Mouse (Mus musculus) adrenal gland, postnatal 10 days (tissue): ENCODE data around the gene Fndc3b. TPM values are rescaled to one million over a fixed set of nuclear protein-coding genes. Genes with fewer than 3 reads are reported as not detected.
A peak's percentile ranks its signal among the peaks of the same experiment; 100 is the strongest.

Experiments
- DNase-seq: peaks from one replicate; pipeline ENCODE4 v3.0.0; 2021; ENCODE audit warnings: mixed read lengths
- long read RNA-seq, 2 experiments: library from polyadenylated mRNA; stranded (forward); transcript quantifications; one replicate each; pipeline ENCODE4 v2.0.0; 2021
- total RNA-seq, 2 experiments: library from RNA; stranded (reverse); gene quantifications; 2 replicates each; pipeline ENCODE4 v1.2.3; 2021

Fndc3b gene
- 10 to 100 TPM; 80.0 to 81.2 TPM for total RNA-seq
- long read RNA-seq, experiment 1, partial matches to known transcripts = 3 of 9 reads
- long read RNA-seq, experiment 1, other reads (novel, unspliced or antisense) = 6 of 9 reads
- long read RNA-seq, experiment 2, partial matches to known transcripts = 1 of 4 reads
- long read RNA-seq, experiment 2, other reads (novel, unspliced or antisense) = 3 of 4 reads

DNA sequence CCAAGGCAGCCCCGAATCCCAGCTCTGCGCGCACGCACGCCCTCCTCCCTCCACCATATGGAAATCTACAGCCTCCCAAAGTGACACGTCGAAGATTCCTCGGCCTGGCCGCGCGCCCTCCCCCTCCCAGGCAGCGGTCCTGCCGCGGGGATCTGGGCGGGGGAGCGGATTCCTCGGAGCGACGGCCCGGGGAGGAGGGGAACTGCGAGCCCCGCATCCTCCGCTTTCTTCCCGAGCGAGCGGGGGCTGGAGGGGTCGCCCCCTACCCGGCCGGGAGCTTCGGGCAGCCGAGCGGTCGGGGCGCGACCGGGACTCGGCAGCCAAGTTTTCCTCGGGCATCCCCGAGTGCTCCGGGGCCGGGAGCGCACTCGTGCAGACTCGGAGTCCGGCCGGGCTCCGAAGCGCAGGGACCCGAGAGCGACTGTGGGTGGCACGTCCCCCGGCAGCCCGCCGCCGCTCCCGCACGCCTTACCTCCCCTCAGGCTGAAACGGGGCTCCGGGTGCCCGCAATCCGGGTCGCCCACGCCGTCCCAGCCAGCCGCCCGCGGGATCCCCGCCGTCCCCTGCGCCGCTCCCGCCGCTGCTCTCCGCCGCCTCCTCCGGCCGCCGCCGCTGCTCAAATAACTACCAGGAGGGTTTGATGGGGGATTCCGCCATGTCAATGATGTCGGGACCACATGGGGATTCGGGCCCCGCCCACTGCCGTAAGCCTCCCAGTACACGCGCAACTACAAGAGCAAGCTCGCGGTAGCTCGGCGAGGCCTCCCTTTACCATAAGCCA, at the start of gene Fndc3b:
Gene Fndc3b (minus strand): TSS at position 660 of the 781 bp plus-strand sequence.
- DNase-seq = peak; percentile 97

DNA sequence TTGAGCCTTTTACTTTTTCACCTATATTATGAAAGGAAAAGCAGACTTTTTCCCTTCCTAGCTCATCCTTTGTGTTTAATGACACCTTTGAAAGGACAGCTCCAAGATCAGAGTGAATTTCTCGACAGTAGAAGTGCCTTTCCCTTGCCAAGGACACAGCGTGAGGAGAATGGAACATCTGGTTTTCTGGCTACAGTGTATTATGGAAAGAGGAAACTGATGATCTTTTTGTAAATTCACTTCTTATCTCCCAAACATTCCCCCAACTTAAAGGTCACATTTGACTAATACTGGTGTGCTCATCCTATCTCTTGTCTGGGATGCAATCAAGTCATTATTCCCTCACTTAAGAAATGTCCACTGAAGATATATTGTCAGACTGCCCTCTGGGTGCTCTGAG, 49.2 kb upstream of the Fndc3b start:
- DNase-seq = no peak

DNA sequence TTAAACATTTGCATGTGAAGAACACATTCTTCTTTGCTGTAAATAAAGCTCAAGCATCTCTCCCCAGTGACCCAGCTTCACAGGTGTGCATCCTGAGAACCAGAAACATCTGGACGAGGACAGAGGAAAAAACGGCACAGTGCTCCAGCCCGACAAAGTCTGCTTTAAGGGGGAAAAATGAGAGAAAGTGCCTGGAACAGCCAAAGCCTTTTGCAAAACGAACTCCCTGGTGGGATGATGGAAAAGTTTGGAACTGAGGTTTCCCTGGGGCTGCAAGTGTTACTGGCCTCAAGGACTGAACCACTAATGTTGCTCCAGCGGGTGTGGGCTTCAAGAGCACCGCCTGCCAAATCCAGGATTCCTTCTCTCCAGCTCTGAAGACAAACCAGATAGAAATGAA, 47.9 kb upstream of the Fndc3b start:
- peak; percentile 52 for DNase-seq

DNA sequence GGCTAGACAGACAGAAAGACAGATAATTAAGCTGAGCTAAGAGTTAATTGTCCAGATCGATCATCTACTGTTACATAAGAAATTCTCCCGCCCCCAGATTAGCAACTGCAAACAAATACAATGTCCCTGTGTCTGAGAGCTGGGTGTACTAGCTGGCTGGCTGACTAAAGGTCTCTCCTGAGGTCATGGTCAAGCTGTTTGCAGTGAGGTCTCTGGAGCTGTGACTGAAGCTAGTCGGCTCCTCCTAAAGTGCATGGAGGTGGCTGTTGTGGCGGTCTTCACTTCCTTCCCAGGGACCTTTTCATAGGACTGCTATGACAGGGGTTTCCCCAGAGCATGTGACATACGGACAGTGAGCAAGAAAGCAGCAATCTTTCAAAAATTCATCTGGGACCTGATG, 40.5 kb upstream of the Fndc3b start:
- peak; percentile 43 for DNase-seq

DNA sequence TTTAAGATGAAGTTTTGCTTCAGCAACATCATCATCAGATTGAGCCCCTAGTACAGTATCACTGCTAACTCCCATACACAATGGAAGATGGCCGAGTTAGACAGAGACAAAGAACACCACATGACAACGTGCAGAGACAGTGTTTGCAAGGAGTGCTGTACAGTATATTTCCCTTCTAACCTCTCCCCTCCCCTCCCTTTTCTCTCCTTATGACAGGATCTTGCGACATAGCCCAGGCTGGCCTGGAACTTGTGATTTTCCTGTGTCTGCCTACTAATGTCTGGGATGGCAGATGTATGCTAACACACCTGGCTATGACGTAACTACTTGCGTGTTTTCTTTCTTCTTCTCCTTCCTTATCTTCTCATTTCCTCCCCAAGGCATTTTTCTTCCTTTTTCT, 40.0 kb upstream of the Fndc3b start:
- no peak for DNase-seq

DNA sequence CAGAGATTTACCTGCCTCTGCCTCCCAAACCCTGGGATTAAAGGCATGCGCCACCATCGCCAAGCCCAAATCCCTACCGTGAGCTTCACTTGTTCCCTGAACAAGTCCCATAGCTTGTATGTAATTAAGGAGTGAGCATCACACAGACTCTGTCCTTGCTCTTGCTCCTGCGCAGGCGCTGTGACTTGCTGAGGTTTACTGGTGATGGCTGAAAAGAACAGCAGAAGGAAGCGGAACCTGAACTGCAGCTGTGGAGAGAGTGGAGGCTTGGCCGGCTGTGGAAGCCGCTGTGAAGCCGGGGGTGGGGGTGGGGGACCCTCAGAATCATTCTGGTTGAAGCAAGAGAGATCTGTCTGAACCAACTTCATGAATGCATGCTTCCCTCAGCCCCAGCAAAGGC, 34.5 kb upstream of the Fndc3b start:
- no peak for DNase-seq

DNA sequence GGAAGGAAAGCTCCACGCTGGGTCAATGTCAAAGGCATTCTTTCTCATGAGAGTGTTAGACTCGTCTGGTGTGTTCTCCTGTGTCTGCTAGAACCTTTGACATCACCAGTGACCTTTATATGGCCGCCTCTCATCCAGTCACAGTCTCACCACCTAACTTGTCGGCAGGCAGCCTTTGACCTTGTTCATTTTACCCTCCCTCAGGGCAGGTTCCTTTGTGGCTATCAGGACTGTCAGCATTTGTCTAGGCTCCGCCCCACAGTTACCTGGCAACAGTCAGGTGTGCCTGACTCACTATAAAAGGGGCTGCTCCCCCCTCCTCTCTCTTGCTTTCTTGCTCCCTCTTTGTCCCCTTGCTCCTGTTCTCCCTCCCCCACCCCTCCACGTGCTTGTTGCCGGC, 33.6 kb upstream of the Fndc3b start:
- no peak for DNase-seq

DNA sequence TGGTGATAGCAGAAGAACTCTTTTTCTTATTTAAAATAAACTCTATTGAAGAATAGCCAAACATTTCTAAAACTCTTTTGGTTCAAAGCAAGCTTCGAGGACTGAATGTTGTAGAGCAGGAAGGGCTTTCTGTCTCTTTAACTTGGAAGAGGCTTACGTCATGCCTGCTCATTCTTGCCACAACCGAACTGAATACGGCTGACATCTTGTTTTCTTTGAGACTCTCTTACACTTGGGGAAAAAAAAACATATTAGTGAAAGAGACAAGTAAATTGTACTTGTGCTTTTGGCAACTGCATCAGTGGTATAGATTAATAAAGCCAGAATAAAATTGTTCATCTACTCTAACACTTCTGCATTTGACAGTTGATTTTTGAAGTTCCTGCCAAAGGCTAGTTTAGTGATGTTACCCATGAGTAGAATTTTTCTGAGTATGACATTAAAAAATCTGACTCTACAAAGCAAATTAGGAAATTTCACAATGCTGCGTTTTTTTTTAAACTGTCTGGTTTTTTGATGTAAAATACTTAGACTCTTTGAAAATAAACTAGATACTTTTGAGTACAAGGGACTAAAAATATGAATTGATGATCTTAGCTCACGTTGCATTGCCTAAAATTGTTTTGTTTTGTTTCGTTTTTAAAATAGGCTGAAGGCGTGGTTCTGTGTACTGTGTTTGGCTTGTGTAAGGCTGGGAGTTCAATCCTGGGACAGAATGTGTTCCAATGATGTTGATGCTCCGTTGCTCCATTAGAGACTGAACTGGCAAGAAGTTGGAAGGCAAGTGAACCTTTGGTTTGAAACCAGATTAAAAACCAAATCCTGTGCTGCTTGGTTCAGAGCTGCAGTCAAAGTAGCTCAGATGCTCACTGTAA, 32.4 kb upstream of the Fndc3b start:
- DNase-seq = no peak

DNA sequence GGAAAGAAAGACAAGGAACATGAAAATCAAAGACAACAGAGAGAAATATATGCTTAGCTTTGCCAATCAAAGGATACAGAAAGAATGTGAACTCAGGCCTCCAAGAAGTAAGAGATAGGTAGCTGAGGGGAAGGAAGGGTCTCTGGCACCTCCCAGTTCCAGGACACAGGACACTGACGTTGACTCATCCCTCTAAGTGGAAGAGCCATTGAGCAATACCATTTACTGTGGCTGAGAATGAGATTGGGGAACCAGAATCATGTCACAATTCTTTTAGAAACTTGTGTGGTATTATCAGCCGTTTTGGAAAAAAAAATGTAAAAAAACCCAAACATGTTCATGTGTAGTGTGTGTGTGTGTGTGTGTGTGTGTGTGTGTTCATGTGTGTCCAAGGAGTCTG, 31.0 kb upstream of the Fndc3b start:
- DNase-seq = no peak

DNA sequence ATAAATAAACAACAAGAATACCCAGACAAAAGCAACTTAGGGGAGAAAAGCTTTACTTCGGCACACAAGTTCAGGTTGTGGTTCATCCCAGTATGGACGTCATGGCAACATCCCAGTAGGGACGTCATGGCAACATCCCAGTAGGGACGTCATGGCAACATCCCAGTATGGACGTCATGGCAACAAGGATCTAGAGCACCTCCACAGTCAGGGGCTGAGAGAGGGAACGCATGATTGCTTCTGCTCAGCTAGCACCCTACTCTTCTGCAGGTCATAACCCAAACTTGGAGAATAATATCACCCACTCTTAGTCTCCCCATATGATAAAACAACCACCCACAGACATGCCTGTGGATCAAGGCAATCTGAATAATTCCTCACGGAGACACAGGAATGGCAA, 29.0 kb upstream of the Fndc3b start:
- no peak for DNase-seq

DNA sequence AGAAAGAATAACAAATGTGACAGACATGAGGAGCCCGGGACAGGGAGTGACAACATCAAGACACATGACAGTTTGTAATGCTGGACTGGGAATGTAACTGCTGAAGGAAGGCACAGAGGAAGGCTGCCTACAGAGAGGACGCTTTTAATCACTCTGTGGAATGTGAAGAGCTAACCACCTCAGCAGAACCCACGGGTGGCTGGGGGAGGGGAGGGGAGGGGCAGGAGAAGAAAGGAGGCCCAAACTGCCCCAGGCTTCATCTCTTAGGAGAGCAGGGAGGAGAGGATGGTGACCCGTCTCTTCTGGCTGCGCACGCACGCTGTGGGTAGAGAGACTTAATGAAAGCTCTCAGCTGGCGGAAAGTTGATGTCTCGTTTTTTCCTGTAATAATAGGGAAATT, 25.1 kb upstream of the Fndc3b start:
- no peak for DNase-seq

DNA sequence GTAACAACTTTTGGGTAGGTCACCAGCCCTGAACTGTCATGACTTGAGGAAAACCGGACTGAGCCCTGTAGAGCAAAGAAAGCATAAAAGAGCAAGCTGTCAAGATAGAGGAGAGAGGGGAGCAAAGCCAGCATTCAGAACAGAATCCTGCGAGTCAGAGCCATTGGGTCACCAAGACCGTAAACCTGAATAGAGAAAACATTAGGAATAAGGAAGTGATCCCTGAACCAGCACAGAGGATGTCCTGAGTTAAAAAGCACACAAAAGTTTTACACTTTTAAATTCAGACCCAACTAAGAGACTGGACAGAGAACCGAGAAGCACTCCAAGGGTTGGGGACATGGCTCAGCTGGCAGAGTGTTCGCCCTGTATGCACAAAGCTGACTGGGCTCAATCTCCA, 24.0 kb upstream of the Fndc3b start:
- DNase-seq = no peak

DNA sequence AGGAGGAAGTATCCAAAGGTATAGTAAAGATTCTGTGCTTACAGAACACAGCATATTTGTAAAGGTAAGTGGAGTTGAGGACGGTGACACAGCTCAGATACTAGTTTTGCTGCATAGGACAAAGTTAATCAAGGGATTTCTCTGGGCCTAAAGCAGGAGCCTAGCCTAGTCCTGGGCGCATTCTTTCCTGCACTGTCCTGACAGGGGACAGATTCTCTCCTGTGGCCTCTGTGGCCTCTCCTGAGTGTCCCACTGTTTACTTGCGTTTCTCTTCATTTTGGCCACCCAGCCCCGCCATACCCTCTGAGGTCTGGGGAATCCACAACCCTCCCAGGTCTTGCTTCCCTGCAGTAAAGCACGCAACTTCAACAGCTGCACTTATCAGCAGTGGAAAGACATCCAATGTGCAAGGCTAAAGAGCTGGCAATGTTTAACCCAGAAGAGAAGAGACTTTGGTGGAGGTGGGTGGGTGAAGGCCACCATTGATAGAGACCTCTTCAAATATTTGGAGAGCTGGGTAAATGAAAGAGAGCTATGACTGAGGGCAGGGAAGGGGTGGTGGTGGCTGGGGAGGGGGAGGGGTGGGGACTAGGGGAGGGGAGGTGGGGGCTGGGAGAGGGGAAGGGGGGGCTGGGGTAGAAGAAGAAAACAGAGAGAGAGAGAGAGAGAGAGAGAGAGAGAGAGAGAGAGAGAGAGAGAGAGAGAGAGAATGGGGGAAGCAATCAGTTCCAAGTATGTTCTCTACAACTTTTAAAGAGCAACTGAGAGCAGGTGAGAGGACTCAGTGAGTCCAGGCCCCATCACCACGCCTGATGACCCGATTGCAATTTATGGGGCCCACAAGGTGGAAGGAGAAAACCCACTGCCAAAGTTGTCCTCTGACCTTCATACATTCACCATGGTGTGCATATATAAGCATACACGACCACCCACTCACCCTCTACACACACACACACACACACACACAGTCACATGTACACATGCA, 18.0 kb upstream of the Fndc3b start:
- DNase-seq = no peak

DNA sequence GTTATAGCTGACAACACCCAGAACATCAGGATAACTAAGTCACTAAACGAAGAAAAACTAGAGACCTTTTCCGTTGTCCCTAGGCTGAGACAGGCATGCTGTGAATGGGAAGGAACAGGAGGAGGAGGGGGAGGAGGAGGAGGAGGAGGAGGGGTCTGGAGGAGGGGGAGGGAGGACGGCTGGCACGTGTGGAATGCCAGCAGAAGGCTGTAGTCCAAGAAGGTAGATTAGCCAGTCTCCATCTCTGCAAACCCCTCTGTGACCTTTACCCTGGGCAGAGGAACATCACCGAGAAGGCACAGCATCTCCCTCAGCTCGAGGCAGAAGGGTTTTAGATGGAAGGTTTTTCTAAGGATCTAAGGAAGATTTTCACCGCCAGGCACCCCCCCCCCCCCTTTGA, 17.1 kb upstream of the Fndc3b start:
- no peak for DNase-seq

DNA sequence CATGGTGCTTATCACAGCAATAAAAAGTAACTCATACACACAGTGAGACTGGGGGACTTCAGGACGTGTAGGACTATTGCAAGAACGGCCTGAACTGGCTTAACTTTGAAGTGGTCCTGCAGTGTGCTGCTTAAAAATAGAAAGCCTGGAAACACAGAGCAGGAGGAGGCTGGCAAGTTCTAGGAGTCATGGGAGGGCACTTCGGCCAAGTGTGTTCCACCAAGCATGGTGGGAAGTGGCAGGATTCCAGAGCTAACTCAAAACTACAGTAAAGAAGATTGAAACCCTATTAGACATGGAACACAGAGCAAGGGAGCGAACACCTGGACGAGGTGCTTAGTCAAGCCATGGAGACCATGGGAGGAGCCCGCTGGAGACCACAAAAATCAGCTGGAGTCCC, 14.6 kb upstream of the Fndc3b start:
- no peak for DNase-seq

DNA sequence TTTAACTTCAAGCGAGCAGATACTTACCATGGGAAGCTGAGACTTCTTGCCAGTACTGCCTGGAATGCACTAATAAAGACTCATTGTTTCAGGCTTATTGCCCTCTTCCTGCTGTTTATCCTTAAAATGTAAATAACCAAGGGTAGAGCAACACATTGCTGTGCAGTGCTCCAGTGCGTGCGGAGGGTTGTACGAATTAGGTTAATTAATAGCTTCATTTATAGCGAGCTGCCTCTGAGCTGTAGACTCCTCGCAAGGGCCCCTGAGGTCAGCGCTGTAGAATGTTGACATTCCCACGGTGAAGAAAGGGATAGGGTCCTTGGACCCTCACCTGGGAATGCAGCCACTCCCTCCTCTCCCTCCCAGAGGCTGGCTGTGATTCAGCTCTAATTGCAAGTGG, 13.1 kb upstream of the Fndc3b start:
- no peak for DNase-seq

DNA sequence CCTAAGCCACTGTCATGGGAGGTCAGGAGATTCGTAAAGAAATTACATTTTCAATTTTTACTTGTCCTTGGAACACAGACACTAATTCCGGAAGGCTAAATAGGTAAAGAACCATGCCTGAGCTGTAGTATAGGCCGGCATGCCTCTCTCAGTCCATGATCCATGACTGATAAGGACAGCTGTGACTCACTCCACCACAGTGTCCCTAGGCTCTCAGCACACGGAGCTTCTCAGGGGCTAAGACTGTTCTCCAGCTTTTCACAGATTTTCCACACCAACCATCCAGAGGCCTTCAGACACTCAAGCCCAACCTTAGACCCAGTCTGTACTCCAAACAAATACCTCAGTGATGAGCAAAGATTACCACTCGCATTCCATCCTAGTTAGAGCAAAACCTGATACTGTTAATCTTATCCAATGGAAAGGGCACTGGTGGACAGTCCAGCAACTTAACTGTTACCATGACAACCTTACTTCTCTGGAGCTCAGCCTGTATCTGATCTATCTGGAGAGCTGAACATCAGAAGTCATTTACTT, 7.8 kb upstream of the Fndc3b start:
- no peak for DNase-seq

DNA sequence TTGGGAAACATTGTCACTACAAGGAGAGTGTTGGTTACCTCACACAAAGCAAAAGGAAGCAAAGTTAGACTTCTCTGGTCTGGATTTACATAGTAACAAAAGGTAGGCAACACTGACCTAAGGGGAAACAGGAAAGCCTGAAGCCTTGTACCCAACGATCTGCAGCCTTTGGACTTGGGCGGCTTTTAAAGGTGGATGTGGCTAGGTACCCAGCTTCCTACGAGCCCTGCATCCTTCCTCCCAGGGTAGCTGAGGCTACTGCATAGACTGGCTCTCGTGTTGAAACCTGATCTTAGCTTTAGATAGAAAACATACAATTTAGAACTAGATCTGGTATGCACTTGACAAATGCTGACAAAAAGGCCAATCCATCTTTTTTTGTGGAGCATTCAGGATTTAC, 2.9 kb upstream of the Fndc3b start:
- DNase-seq = no peak

DNA sequence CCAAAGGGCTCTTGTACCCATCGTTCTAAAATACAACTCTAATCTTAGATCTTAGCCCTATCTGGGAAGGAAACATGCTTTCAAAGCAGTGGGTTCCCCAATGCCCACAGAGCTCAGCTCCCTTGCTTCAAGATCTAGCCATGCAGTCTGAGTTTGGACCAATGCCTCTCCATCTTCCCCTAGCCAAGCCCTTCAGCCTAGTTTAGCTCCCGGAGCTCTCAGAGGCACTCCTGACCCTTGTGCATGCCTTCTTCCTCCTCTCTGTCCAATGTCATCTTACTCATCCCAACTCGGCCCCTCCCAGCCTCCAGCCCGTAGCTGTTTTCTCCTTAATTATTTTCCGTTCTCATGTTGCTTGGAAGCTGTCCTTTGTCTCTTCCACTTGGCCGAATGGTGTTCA, 1.3 kb upstream of the Fndc3b start:
- no peak for DNase-seq

DNA sequence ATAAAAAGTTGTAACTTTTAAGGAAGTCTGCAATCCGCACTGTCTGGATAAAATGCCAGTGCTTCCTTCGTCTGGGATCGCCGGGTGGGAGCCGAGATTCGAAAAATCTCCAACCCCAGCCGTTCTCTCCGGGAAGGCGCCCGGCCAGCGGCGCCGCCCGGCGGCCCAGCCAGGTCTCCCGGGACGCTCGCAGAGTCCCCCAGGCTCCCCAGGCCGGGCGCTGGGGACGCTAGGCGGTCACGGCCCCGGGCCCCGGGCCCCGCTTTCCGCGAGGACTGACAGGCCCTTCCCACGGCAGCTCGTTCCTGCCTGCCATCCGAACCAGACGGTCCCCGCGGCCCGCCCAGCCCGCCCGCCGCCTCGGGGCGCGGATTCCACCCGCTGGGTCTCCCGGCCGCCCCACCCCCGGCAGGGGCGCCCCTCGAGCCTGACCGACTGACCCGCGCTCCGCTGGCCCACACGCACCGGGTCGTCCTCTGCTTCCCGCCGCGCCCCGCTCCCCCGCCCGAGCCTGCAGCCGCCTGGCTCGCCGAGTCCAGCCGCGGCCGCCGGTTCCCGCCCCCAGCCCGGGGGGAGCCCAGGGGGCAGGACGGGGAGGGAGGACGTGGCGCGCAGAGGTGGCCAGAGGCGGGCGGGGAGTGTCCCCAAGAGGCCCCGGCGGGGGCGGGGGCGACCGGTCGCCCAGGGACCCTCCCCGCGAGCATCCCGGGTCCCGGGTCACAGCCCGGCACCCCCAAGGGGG, 1.0 kb downstream of the Fndc3b start:
- DNase-seq = peak; percentile 92
